Mouse (Mus musculus): ENCODE measurements around the gene Rabep1.

Gene Rabep1

GRCm38 (mm10) chr11:70973947-70974346 is 129.4 kb downstream of the Rabep1 start:
- no peak for DNase-seq (ENCODE audit: low spot score in 2 of 2)

DNA sequence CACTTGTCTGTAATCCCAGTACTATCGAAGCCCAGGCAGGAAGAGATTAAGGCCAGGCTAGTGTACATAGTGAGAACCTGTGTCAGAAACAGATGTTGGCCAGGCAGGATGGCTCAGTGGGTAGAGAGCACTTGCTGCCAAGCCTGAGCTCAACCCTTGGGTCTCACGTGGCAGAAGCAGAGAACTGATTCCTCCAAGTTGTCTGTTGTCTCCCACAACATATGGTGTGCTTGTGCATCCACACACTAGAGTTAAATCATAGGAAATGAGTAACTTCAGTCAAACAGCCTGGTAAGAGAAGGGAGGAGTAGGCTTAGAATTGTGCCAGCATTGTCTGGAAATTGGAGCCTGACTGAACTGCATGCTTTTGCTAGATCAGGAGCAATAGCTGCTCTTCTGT is 130.6 kb downstream of the Rabep1 start:
- no peak for DNase-seq (ENCODE audit: low spot score in 2 of 2)

DNA sequence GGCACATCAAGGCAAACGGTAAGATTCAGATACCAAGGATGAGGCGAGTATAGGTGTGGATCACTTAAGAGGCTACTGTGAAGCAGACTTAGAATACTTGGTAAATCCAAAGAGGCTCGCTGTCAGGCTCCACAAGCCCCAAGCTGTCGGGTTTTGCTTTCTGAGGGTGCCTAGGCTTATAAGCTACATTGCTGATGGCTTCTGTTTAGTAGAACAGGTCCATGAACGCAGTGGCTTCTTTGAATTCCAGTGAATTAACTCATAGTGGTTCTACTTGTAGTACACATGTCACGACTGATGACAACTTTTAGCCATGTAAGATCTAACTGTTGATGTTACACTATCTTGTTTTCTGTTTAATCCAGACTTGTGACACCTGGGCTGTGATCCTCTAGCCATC is 132.7 kb downstream of the Rabep1 start:
- no peak for DNase-seq (ENCODE audit: low spot score in 2 of 2)

DNA sequence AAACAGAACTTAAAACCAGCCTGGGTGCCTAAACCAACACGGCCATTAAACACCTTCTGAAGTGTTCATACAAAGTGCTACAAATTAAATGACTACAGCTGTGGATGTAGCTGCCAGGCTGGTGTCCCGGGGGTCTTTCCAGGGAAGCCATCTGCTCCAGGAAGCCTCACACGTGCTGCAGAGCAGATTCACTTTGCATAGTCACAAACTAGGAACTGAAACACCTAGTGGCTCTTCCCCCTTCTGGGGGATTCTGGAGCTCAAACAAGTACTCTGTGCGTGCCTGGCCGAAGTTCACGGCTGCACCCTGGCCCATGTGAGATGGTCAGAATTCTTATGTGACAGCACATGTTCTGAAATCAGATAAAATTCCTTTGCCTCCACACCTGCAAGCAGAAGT is 135.7 kb downstream of the Rabep1 start:
- DNase-seq (ENCODE audit: low spot score in 2 of 2): no peak

DNA sequence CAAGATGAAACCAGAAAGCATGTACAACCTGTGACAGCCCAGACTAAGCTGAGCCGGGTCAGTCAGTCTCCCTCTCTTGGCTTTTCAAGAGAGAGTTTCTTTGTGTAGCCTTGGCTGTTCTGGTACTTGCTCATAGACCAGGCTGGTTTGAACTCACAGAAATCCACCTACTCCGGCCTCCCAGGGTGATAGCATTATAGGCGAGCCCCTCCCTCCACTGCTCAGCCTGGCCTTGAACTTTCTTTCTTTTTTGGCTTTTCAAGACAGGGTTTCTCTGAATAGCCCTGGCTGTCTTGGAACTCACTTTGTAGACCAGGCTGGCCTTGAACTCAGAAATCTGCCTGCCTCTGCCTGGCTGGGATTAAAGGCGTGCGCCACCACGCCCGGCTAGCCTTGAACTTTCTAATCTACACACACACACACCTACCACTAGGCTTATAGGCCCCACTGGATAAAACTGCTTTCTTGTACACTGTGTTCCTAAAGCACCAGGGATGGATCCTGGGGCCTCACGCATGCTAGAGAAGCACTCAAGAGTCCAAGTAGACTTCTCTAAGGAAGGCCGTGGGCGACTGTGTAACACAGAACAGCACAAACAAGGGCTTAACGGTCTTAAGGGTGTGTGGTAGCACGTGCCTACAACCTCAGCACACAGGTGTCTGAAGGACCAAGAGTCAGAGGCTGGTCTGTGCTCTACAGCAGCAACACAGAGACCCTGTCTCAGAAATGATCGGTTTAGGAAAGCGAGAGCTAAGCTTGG is 136.4 kb downstream of the Rabep1 start:
- no peak for DNase-seq (ENCODE audit: low spot score in 2 of 2)

DNA sequence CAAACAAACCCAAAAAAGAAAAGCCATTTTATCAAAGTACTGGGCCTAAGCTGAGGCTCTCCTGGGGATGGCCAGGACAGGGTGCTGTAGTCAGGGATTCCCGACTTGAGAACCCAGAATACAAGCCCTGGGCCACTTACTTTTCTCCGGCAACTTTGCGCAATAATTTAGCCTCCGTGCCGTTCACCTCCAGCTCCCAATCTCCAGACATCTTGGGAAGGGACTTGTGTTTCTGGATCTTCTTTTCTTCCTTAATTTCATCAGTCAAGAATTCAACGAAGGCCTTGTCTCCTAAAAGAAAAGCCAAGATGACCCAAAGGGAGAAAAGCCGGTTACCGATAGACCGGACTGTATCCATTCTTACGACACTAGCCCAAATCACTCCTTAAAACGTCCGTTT is 137.5 kb downstream of the Rabep1 start:
- no peak for DNase-seq (ENCODE audit: low spot score in 2 of 2)

- DNase-seq (ENCODE audit: low spot score in 2 of 2): peak; percentile 97 to 99
These were observed 138.1 kb downstream of the Rabep1 start, which contains the start of gene C1qbp for GRCm38 (mm10) chr11:70982557-70983228. Gene C1qbp, minus strand, starts transcription at chr11:70983026.
